Mouse (Mus musculus) activated CD4-positive, CD25-positive, alpha-beta regulatory T cell, adult 4 months (primary cell): ENCODE data around the gene Itih2. TPM values are rescaled to one million over a fixed set of nuclear protein-coding genes. Genes with fewer than 3 reads are reported as not detected.

Experiments
- ATAC-seq: one replicate; pipeline ENCODE4 v1.8.0; 2017
- polyA plus RNA-seq, 2 experiments: library from polyadenylated mRNA; unstranded; fragments of 100-300 nt; shearing (Covaris generic); gene quantifications; one replicate each; pipeline ENCODE4 v1.2.1; 2017

Itih2 gene
- polyA plus RNA-seq, result not detected

DNA sequence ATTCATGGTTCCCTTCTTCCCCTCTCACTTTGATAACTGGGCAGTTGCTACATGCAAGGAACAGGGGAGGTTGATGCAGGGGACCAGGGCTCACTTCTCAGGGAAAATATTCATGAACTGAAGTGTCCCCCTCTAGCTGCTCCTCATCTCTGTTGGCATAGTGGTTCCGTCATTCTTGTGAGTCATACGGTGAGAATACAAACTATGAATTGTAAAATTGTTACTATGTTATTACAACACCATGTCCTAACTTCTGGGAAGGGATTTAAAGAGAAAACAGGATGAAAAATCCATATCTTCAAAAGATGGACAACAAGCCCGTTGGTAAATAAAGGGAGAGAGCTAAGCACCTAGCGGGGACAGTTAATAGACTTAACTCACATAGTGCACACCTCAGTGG, at the start of gene Itih2:
Itih2 (minus strand) TSS at position 101 of the 400 bp plus-strand sequence.
- ATAC-seq, result no peak

DNA sequence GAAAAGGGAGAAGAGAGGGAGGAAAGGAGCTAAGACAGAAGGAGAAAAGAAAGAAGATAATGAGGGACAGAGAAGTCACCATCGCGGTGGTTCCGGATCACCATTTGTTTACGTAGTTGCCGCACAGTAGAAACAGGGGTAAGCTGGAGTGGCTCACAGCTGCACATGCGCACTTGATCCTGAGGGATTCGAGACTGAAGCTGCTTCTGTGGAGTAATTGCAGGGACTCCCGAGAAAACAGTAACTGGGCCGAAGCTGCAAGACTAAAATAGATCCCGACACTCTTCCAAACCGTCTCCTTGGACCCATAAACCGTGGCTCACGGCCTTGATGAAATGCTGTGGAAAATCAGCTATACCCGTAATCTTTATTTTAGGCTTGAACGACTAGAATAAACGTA, 38.8 kb upstream of the Itih2 start:
- no peak for ATAC-seq

DNA sequence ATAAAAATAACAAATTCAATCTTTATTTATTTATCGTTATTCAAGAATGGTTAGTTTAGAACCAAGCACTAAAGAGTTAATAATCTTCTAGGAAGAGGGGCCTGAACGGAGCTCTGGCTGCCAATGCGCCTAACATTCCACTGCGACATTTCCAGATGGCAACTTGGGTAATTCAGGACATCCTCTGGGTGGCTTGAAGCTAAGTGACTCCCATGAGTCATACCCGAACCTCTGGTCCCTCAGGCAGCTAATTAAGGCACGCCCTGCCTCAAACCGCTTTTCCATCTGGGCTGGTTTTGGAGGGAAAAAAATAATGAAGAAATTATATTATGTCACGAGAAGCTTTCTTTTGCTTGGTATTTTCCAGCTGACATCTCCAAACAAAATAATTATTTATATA, 36.8 kb upstream of the Itih2 start:
- no peak for ATAC-seq

DNA sequence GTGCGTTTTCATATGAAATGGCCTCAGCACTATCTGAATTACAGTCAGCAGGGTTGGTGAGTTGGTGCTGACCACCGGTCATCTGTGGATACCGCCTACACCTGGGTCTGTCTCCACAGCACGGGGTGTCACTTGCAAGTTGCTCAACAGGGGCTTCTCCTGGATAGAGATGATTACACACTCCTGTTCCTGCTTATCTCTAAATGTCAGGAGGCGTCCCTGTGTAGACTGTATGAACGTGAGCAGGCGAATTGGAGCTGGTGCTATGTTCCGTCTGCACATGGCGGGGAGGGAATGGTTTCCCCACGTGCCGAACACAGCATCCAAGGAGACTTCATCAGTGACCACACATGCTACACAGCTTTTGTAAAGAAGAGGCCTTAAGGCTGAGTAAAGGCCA, 36.1 kb upstream of the Itih2 start:
- no peak for ATAC-seq

DNA sequence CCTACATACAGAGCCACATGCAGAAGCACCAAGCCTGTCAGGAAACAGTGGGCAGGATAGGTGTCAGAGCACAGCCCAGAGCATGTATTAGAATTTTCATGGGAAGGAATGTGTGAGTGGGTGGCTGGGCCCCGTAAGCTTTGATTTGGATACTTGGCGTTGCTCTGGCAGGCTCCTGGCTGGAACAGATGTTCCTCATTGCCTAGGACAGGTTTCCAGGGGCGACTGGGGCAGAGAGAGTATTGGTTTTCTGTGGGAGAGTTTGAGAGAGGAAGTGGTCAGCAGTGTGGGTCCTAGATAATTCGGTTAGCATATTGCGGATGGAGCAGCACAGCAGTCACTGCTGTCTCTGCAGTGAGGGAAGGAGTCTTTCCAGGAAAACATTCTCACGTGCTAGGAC, 35.4 kb upstream of the Itih2 start:
- no peak for ATAC-seq

DNA sequence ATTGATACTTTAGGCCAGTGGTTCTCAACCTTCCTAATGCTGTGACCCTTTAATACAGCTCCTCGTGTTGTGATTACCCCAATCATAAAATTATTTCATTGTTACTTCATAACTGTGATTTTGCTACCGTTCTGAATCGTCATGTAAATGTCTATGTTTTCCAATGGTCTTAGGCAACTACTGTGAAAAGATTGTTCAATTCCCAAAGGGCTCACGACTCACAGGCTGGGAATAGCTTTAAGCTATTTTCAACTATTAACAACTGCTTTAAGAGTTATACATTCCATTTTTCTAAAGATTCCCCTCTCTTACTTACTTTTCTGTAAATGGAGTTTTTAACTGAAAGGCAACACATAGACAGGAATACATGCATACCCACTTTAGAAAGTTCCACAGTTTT, 30.8 kb upstream of the Itih2 start:
- no peak for ATAC-seq

DNA sequence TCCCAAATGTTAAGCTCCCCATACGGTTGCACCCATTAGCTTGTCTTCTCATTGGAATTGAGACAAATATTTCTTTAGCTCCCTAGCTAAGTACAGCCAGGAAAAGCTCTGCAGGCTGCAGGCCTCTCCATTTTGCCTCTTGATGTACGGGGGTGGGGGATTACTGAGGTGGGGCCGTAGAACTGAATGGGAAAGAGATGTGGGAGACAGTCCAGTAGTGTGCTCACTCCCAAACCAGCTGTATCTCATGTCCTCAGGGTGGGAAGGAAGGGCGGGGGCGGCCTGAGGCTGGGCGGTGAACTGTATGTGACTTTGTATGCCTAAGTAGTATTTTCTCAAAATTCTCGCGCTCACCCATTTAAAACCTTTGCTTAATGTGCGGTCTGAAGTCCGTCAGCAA, 26.0 kb upstream of the Itih2 start:
- no peak for ATAC-seq

DNA sequence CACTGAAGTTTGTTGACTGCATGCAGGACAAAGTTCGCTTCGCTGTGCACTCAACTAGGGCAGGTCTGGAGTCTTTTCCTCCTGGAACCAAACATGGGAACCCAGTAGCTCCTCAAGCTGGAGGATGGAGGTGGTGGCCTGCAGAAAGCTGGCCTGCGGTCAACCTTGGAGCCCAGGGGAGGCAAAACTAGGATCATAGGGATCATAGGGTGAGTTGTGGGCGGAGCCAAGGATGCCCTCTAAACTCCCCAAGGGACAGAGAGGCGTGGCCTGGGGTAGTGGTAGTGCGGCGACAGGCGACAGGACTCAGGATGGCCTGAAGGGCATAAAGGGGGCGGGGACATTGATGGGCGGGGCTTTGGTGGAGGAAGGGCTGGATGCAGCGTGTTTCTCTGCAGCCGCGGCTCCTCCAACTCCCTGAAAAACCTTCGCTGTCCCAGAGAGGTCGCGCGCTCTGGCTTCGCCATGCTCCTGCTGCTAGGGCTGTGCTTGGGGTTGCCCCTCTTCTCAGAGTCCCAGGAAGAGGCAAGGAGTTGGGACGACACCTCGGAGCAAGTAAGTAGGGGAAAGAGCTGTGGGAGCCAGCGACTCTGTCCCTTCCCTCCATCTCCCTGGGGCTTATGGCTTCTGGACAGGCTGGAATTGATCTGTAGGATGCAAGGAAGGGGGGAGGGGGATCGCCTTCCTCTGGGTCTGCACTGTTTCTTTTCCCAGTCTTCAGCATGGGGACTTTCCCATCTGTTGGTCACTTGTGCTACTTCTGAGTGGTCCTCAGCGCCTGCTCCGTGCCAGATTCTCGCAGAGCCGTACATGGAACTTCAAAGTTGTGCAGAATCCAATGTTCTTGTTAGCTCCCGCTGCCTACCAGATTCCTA, 22.2 kb upstream of the Itih2 start, which contains the start of gene Itih5:
Itih5 (plus strand) TSS at position 371 of the 875 bp plus-strand sequence.
- ATAC-seq, result peak; percentile 53

DNA sequence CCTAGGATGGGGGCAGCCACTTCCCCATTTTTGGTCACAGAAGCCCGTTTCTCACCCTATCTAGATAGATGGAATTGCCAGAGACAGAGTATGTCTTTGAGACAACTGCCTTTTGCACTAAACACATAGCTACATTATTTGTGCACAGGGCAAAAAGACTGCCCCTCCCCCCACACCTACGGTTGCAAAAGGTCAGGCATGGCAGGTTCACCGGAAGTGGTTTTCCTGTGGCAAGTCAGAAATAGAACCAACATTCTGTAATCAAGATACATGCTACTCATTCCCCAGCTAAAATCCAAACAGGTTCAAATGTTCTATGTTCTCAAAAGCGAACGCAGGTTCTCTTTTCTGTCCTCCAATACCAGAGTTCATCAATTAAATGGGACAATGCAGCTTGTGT, 21.4 kb upstream of the Itih2 start:
- peak; percentile 60 for ATAC-seq

DNA sequence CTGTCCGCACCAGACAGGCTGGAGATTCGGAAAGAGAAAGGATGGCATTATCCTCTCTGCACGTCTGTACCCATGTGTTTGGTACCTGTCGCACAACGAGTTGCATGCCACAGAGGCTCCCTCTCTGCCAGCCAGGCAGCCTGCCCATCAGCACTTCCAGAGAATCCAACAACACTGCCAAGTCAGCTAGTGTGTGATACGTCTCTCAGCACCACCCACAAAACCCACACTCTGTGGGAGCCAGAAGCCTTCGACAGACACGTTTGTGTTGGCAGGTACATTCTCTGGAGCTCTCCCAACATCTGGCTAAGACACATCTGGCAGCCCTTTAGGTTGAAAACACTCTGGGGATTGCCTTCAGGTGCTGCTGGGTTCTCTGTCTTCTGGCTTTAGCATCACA, 16.0 kb upstream of the Itih2 start:
- no peak for ATAC-seq

DNA sequence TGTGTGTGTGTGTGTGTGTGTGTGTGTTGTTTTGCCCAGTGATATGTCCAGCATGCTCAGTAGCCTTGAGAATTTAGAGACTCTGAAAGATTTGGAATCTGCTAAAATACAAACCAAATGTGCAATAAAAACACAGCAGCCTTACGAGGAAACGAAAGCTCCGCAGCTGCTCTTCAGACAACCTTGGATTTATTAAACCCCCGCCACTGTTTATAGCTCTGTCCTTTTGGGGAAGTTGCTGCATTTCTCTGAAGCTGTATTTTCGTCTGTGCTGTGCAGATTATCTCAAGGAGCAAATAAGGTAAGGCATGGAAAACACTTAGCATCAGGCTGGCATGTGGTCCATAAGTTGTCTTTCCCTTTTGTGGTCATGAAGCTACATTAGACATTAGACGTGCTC, 14.3 kb upstream of the Itih2 start:
- no peak for ATAC-seq

DNA sequence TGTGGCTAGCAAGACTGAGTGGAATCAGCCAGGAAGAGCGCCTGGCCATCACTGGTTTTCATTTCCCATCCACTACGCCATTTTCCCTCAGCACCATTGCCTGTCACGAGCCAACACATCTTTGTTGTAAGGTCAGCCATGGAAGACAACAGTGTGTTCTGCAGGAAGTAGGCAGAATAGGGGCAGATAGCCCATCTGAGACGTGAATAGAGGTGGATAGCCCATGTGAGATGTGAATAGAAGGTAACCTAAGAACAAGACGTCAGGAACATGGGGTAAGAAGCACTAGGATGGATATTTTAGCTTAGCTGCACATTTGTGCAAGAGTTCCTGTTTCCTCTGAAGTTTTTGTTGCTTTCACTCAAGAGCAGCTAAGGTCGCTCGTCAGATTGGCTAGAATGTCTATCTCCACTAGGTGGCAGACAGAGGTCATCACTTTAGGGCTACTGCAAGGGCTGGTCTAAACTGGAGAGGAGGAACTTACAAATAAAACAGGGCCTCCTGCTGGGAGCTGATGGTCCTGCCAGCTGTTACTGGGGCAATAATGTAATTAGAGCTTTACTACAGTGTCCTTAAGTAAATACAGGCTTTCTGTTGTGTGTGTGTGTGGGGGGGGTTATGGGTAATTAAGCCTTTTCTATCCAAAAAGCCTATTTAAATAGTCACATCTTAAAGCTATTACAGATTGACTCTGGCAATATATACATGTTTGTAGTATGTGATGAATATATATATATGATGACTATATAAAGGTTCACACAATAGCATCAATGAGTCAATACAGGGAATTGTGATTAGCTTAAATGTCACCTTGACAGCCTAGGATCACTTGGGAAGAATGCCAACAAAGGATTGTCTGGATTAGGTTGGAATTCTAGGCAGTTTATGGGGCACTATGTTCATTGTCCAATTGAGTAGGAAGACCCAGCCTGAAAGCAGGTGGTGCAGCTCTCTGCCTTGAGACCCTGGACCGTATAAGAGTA, 11.6 kb upstream of the Itih2 start:
- peak; percentile 100 for ATAC-seq

DNA sequence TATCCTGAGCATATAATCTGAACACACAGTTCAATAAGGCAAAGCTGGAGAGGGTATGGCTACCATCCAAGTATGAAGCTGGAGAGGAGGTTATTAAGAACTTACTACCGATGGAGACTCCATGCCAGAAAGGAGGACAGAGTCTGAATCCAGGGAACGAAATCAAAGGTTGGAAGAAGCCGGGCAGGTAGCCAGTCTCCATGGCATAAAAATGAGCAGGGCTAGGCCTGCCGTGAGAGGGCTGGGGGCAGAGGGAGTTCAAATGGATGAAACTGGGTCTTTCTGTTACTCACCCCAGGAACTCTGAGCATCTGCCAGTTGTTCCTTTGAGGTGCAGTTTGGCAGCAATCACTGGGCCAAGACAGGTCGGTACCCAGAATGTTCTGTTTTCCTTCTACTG, 9.3 kb upstream of the Itih2 start:
- no peak for ATAC-seq

DNA sequence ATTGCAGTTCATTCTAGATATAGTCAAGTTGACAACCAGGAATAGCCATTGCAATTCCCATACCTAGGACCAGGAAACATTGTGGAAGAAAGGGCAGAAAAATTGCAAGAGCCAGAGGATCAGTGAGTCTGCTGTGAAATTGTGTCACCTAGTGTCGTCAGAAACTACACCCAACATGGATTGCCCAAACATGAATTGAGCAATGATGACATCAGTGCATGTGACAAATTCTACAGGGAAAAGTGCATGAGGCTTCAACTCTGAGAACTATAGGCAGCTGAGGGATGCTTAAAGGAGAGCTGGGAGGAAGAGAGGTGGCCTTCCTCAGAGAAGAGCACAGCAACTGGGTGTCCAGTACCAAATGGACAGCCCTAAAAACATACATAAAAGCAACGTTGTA, 6.1 kb upstream of the Itih2 start:
- no peak for ATAC-seq

DNA sequence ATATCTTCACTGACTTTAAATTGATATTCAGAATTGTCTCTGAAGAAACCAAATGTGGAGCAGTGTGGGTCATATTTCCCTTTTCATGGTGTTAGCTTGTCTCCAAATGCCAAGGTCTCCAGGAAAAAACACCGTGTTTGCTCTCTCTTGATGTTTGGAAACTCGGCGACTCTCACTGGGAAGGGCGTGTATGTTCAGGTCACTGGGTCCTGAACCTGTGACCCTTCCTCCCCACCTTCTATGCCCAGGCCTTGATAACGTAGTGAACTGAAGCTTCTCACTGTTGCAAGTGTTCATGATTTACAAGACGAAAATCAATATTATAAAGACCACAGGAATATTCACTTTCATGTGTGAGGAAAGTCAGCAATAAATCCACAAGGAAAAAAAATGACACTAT, 2.7 kb upstream of the Itih2 start:
- ATAC-seq, result no peak

DNA sequence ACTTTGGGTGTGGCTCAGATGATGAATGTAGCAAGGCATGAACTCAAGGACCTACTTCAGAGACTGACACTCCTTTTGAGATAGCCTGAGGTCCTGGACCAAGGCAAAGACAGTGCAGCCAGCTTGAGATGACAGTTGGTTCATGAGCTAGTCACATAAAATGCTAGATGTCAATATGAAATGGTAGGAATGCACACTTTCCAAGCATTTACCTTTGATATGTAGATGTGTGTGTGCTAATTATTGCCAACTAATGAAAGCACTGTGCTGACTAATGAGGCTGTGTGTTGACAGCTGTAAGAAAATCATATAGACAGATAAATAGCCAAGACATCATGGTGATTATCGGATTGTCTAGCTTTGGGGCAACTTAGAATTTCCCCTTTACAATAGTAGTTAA, 932 bp upstream of the Itih2 start:
- no peak for ATAC-seq

DNA sequence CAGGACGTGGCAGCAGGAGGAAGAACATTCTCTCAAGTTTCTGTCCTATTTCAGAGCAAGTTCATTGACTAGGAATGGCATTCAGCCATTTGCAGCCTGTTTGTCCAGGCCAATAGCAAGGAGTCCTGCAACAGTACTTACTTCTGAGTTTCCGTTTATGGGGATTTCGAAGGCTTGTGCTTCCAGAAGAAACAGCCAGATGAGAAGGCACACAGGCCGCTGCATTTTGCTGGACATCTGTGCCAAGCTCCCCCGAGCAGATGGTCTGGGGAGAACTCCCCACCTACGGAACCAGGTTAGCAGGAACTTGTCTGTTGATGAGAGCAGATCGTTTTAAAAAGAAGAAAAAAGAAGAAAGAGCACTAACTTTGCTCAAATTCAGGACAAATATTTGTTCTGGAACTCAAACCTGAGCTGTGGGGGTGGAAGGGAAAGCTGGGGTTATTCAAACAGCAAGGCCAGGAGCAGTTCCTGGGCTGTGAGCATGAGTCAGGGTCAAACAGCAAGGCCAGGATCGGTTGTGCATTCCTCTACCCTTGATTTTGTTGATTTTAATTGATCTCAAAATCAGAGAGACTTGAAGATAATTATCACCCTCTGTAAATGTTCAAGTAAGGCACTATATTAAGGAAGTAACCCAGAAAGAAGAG, 730 bp downstream of the Itih2 start:
- no peak for ATAC-seq

DNA sequence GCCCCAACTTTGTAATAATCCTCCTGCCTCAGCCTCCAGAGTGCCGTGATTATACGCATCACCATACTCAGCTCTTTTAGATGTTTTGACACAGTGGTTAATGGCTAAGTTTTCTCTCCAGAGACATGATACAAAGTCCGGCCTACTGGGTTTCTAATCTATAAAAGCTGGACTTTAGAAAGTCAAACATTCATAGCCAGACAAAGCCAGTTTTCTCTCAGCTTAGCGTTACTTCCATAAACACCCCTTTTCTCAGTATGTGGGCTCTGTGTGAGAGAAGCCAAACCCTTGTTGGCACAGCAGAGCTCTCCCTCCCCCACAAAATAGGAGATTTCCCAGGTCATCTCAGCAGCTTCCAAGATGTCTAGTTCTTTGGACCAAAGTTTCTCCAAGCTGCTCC, 2.6 kb downstream of the Itih2 start:
- ATAC-seq, result no peak

DNA sequence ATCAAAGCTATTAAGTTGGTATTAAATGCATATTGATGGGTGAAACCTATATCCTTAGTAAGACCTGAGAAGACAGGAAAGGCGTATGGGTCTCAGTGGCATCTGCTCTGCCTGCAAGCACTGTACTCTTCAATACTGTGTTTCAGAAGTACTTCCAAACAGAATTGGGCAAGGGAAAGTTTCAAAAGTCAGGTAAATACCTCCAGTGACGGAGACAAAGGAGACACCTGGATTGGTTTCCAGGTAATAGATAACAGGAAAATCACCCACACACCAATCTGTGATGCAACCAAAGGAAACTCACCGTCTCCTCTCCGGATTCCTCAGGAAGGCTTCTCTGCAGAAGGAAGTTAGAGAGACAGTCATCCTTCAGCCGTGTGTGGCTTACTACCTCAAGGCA, 3.7 kb downstream of the Itih2 start:
- ATAC-seq, result no peak

DNA sequence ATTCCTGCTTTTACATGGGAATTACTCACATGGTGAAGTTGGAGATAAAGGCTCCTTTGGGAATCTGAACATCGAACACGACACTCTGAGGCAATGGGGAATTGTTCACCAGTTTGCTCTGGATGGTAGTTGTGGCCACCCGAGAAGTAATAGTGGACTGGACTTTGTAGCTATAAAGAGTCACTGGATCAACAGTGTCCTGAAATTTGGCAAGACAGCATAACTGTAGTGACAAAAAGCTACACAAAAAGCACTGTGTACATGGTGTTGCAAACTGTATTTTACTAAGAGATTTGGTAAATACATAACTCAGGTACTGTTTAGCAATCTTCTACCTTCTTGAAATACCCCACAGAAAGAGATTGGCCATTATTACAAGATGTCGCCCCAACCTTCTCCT, 5.1 kb downstream of the Itih2 start:
- no peak for ATAC-seq

DNA sequence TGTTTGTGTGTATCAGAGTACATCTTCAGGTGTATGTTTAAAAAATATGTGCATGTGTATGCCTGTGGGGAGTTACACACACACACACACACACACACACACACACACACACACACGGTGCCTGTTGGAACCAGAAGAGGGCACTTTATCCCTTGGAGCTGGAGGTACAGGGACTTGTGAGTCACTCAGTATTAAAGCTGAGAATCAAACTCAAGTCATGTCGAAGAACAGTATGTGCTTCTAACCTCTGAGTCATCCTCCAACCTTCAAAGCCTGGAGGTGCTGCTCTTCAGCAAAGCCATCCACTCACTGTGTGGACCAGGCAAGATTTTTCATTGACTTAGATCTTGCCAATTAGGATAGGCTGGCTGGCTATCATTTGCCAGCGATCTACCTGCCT, 9.4 kb downstream of the Itih2 start:
- ATAC-seq, result no peak

DNA sequence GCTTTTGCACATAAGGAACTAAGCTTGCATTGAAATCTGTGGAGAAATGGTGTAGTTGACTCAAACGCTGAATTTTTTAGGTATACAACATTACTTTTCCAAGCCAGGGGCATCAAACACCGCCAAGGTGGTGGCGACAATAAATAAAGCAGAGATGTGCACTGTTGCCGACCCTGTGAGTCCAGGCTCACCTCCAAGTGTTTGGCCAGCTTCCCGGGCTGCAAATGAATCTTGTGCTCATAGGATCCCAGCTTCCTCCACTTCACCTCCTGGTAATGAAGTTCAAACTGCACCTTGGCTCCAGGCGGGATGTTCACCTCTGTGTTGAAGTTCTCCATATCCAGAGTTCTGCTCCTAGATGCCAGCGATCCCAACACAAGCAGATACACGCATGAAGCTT, 11.9 kb downstream of the Itih2 start:
- ATAC-seq, result no peak

DNA sequence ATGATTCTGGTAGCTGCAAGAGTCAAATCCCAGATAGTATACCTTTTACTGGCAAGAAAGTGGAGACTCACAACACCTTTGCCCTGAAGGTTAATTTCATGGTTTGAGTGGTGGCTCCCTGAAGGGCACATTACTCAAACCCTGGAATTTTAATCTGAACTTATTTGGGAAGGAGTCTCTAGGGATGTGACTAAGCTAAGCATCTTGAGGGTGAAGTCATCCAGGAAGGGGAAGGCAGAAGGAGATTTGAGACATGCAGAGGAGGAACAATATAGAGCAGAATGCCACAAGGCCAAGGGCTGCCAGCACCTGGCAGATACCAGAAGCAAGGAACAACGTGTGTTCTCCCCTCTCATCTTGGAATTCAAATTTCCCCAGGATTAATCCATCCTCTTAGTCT, 12.4 kb downstream of the Itih2 start:
- no peak for ATAC-seq
